Mouse (Mus musculus) cerebellum, adult 2 months (tissue): Measurements from ENCODE around the gene Amot.

Experiments
- CTCF ChIP-seq: fragments of 200-500 bp; IDR thresholded peaks from 2 replicates; pipeline ENCODE4 v1.5.1; 2011; ENCODE audit warnings: low read depth, mild to moderate bottlenecking, control low read depth, low read length, moderate library complexity, borderline replicate concordance; ENCODE audit not compliant: insufficient read depth
- POLR2A ChIP-seq: fragments of 200-500 bp; IDR thresholded peaks from 2 replicates; pipeline ENCODE4 v1.6.1; 2011; ENCODE audit warnings: low read length, control low read depth, borderline replicate concordance; ENCODE audit not compliant: insufficient read depth

DNA sequence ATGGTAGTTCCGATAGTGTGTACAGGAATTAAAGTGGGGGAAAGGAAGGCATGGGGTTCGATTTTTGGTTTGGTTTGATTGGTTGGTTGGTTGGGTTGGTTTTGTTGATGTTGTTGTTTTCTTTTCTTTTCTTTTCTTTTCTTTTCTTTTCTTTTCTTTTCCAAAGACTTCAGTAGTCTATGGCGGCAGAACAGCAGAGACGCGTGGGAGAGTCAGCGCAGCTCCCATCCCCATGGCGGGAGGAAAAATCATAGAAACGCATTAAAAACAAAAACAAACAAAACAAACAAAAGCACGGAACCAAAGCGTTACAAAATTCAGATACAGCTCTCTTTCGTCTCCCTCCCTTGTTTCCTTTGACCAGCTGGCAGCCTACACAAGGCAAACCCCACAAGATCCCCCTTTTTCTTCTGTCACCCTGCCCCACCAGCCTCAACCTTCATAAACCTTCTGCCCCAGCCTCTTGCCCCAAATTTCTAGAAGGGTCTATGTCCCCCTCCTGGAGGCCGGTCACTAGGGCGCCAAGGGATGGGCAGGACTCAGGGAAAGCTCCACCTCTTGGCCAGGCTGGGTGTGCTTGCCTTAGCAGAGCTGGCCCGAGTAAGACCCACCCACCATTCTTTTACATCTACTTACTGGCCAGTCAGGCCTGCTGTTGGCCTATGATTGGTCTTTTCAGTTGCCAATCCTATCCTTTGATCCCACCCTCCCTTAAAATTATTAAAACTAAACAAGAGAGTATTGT, 648 bp upstream of the Amot start:
- TF ChIP-seq CTCF, result no peak
- TF ChIP-seq POLR2A, result no peak
